Mouse (Mus musculus) cerebellum, adult 2 months (tissue): ENCODE measurements around the gene Vps35l.

ENCODE experiments used
- CTCF ChIP-seq: fragments of 200-500 bp; IDR thresholded peaks from 2 replicates; pipeline ENCODE4 v1.5.1; 2011; ENCODE audit warnings: low read depth, mild to moderate bottlenecking, control low read depth, low read length, moderate library complexity, borderline replicate concordance; ENCODE audit not compliant: insufficient read depth
- POLR2A ChIP-seq: fragments of 200-500 bp; IDR thresholded peaks from 2 replicates; pipeline ENCODE4 v1.6.1; 2011; ENCODE audit warnings: low read length, control low read depth, borderline replicate concordance; ENCODE audit not compliant: insufficient read depth

DNA sequence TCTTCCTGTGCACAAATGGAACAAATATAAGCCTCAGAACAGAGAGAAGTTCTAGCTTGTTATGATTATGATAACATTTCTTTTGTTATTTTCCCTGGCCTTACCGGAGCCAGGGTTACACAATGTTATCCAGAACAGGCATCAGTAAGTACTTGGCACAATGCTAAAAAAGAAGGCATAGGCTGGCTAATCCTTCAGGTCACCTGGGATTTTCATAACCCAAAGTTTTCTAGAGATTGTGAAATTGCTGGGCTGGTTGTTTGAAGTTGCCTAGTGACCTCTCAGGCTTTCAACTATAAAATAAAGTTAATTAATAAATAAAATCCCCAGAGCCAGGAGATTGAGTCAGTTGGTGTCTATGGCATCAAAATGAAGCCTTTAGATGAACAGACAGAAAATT, 25.2 kb upstream of the Vps35l start:
- TF ChIP-seq POLR2A (no peak), CTCF (no peak)
